Mouse (Mus musculus) hindbrain, embryonic 11.5 days (tissue): Measurements from ENCODE around the gene Secisbp2l. TPM values are rescaled to one million over a fixed set of nuclear protein-coding genes. Genes with fewer than 3 reads are reported as not detected.

ENCODE experiments used
- polyA plus RNA-seq: library from polyadenylated mRNA; unstranded; fragments of >200 nt; fragmentation: Nextera tagmentation; extraction: Ambion mirVana; gene quantifications from 2 replicates; pipeline ENCODE4 v1.2.1, GENCODE M21; 2014

The Secisbp2l gene
- polyA plus RNA-seq, 1 experiment from 2014 or later = 32.4 TPM

Other genes starting within 250 kb of the Secisbp2l start
- 7.6 and 9.9 TPM in 2 replicates for gene Cep152, start 157.8 kb downstream of the Secisbp2l start, polyA plus RNA-seq
- gene Eid1, start 109.8 kb downstream of the Secisbp2l start, polyA plus RNA-seq = 314 and 320 TPM in 2 replicates
- gene Shc4, start 58.7 kb downstream of the Secisbp2l start, polyA plus RNA-seq = 1.8 and 2.6 TPM in 2 replicates
- gene Galk2, start 76.2 kb upstream of the Secisbp2l start, polyA plus RNA-seq = 31.7 and 35.5 TPM in 2 replicates
- 110 and 115 TPM in 2 replicates for gene Cops2, start 76.3 kb upstream of the Secisbp2l start, polyA plus RNA-seq